Mouse (Mus musculus) adrenal gland, postnatal 4 days (tissue): Measurements from ENCODE around the gene Dlgap1. TPM values are rescaled to one million over a fixed set of nuclear protein-coding genes. Genes with fewer than 3 reads are reported as not detected.
"Not testable (repeated sequence)": the region's sequence is repeated elsewhere in the genome, so short reads cannot be mapped to it uniquely, and the experiment has no call there.

Experiments used
- DNase-seq, 2 experiments: peaks; one replicate each; pipeline ENCODE4 v3.0.0; 2021 to 2022; ENCODE audit warnings: low spot score in 2 of 2, mixed read lengths in 2 of 2
- total RNA-seq, 2 experiments: library from RNA; stranded (reverse); gene quantifications; 2 replicates each; pipeline ENCODE4 v1.2.3; 2021

Dlgap1 gene
- total RNA-seq, 2 experiments from 2014 or later, result 41.0 to 41.5 TPM

DNA sequence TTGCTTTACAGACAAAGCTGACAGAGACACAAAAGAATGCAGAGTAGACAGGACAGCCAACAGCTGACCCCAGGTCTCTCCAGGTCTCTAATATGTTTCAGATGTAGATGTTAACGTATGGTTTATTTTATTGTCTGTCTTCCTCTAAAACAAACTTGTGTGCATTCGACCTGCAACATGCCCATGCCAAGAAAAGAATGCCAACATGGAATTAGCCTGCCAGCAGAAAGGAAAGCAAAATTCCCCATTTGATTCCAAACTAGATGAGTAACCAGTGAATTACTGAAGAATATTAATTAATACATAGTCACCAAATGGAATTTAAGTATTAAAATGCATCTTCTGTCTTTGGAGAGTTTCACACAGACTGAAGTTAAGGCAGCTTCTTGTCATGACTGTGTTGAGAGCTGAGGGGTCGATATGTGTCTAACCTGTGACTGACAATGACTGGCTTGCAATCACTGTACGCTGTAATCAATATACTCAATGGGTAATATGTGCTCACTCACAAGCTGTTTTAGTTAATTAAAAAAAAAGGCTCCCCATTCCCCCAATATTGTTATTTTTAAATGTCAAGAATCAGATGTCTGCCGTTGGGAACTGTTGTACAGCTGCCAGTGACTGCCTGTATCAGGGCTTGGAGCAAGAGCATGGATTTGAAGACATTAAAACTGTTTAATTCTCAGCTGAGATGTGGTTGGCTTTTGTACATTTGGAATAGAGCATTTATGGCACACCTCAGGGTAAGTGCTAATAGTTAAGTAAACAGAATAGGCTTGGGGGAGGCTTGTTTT, 552.4 kb downstream of the Dlgap1 start:
- DNase-seq, result no peak

GRCm38 (mm10) chr17:70521971-70522370, 553.1 kb downstream of the Dlgap1 start:
- no peak for DNase-seq

DNA sequence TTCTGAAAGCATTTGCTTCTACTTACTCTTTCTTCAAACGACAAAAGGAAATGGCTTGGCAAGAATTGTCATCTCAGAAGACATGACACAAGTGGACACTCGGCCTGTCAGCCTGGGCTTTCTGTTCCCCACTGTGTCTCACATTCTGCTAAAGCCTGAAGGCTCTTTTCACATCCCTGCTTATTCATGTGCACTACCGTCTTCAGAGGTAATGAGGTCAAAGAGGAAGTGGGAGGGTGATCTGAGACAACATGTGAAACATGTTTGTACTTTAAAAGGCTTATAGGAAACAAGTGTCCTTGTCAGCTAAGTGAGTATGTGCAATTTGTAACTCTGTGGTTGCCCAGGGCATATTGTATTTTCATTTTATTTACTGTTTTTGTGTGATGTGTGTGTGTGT, 557.1 kb downstream of the Dlgap1 start:
- DNase-seq, result no peak

GRCm38 (mm10) chr17:70527101-70527500, 558.2 kb downstream of the Dlgap1 start:
- DNase-seq, result no peak

- DNase-seq, result no peak
Observed at GRCm38 (mm10) chr17:70528196-70529187, 559.6 kb downstream of the Dlgap1 start.

DNA sequence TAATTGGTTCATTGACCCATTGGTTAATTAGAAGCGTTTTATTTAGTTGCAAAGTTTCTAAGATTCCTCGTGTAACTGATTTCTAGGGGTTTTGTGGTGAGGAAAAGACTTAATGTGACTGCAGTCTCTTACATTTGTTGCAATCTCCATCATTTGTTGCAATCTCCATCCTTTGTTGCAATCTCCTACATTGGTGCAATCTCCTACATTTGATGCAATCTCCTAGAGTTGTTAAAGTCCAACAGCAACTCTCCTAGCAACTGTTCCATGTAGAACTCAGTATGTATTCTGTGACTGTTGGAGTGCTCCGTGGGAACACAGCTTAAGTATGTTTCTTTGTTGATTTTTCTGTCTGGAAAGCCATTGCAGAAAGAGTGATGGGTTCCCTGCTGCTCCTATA, 565.4 kb downstream of the Dlgap1 start:
- DNase-seq, result no peak

DNA sequence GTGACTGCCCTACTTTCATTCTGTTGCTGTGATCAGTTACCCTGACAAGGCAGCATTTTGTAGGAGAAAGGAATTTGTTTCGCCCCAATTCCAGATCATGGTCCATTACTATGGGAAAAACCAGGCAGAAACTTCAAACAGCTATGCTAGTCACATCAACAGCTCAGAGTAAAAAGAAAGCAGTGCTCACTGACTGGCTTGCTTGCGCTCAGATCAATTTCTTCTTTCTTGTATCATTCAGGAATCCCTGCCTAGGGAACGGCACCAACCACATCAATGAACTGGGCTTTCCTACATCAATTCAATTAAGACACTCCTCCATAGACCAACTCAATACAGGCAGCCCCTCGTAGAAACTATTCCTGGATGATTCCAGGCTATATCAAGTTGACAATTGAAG, 572.9 kb downstream of the Dlgap1 start:
- DNase-seq, result no peak

- DNase-seq, result no peak
Observed at GRCm38 (mm10) chr17:70550793-70551192, 581.9 kb downstream of the Dlgap1 start.

DNA sequence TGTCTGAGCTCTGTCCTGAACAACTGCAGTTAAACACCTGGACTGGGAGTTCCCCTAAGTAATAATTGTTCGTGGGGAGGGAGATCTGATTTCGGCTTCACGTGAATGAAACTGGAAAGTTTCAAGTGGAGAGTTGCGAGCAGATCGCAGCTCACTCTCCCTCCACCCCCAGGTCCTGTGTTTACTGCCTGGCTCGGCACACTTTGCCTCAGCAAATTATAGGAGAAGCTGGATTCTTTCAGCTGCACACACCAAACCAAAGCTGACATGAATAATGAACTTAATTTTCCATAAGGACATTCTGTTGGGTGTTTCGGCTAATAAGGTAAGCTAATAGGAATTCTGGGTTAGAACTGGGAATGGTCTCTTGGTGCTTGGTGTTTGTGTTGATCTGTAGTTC, 592.7 kb downstream of the Dlgap1 start:
- DNase-seq, result no peak

DNA sequence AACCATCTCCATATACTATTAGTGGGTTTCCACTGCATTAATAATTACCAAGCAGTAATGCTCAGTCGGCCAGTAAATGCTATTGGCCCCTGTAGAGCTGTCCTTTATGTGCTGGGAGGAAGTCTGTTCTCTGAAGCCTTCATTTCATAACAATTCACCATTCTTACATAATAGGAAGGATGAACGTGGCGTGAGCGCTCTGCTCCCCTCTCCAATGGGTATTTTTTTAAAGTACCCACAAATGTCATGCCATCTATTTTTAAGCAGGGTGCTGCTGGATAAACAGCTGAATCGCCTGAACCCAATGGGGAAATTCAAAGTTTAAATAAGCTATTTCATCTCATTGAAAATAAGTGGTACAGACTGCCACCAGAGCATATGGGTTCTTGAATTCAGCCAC, 602.0 kb downstream of the Dlgap1 start:
- no peak for DNase-seq

DNA sequence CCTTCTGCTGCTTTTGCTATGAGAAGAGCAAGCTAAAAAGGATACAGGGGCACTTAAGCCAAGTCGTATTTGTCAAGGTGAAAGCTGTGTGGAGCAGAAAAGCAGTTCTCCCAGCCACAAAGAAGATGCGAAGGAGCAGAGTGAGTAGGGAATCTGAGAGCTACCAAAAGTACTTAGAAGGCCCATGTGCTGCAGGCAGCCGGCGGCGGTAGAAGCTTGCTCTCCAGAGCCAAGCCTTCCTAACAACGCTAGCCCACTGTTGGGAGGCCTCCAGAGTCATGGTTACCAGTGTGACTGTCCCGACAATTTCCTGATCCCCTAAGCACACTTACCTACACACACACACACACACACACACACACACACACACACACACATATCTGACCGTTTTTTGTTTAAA, 614.2 kb downstream of the Dlgap1 start:
- no peak for DNase-seq

- DNase-seq, result no peak
Observed at GRCm38 (mm10) chr17:70586735-70587425, 618.0 kb downstream of the Dlgap1 start.

GRCm38 (mm10) chr17:70587975-70588630, 619.2 kb downstream of the Dlgap1 start:
- not testable (repeated sequence) for DNase-seq

DNA sequence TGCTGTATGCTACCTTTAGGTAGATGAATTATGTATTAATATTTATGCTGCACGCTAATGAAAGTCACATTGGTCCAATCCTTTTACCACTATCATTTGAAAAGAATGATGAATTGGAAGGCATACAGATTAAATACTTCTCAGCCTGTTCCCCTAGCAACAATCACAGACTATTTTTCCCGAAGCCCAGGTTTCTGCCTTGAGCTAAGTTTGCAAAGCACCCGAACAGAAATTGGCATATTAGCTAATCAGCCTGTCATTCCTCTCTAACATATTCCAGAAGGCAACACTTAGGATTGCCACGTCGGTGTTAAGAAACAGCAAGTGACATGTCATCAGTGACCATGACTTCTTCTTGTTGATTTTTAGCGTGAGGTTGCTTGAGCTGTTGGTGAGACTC, 619.8 kb downstream of the Dlgap1 start:
- DNase-seq, result no peak

GRCm38 (mm10) chr17:70589140-70589539, 620.3 kb downstream of the Dlgap1 start:
- no peak for DNase-seq

GRCm38 (mm10) chr17:70590506-70590905, 621.6 kb downstream of the Dlgap1 start:
- DNase-seq, result no peak

GRCm38 (mm10) chr17:70594277-70594676, 625.4 kb downstream of the Dlgap1 start:
- DNase-seq, result no peak

GRCm38 (mm10) chr17:70596326-70596725, 627.5 kb downstream of the Dlgap1 start:
- no peak for DNase-seq

DNA sequence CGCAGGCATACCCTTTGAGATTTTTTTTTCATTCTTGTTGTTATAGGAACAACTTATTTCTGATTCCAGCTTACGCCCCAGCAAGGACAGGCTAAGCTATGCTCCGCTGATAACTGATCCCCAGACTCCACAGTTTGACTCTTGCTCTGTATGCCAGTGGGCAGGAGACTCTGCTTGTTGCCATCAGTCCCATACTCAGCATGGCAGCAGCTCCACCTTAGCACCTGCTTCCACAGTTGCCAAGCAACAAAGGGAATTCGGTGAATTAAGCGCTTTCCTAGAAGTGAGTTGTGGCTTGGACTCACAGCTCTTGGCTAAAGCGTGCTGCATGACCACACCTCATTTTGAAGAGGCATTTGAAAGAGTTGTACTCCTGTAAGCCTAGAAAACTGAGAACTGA, 631.6 kb downstream of the Dlgap1 start:
- no peak for DNase-seq

GRCm38 (mm10) chr17:70602051-70602450, 633.2 kb downstream of the Dlgap1 start:
- no peak for DNase-seq

GRCm38 (mm10) chr17:70605659-70606058, 636.8 kb downstream of the Dlgap1 start:
- no peak for DNase-seq
